Mouse (Mus musculus) left cerebral cortex, postnatal 14 days (tissue): Measurements from ENCODE around the gene Cnot1. TPM values are rescaled to one million over a fixed set of nuclear protein-coding genes. Genes with fewer than 3 reads are reported as not detected.

Experiments
- DNase-seq, 2 experiments: peaks; one replicate each; pipeline ENCODE4 v3.0.0; 2021 to 2022; ENCODE audit warnings: low spot score in 2 of 2, mixed read lengths in 1 of 2
- intact Hi-C: fragments of 180-260 bp; cut with DNase I; formaldehyde crosslinking; loops from one replicate; pipeline ENCODE4 v1.15.1; 2025
- total RNA-seq, 2 experiments: library from RNA; stranded (reverse); gene quantifications; 2 replicates each; pipeline ENCODE4 v1.2.3; 2021

Cnot1 gene
- total RNA-seq, 2 experiments from 2014 or later, result 126 to 132 TPM

DNA sequence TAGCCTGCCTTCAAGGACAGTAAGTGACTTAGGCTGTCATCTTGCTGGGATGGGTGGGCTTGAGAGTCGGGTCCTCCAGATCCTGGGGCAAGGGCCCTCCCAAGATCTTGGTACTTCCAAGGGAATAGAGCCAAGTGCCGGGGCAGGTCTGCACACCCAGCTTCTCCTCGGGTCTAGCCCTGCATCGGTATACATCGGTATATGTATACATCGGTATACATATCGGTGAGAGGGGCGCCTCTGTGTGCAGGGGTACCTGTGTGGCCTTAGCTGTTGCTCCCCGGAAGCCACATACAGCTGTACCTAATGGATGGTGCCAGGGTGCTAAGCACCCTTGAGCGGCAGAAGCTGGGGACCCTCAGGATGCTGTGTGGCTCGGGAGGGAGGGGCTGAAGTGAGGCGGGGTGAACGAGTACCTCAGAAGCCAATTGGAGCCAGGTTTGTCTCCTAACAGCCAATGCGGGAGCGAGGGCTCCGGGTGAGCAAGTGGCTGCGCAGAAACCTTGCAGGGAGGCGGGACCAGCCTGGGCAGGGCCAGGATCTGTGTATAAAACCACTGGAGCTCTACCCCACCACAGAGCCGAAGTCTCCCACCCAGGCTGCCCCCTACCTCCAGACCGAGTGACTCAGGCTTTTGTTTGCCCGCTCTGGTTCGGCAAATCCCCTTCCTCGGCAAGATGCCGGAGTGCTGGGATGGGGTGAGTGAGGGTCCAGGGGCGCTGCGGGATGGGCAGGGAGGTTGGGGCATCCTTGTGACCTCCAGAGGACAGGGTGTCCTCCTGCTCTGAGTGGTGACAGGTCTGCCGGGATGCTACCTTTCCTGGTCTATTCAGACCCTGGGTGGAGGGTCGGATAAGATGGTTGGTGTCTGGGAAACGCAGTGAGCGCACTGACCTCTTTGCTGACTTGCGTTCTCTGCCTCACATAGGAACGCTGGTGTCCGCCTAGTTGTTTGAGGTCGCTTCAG, 104.5 kb downstream of the Cnot1 start:
- intact Hi-C loops, result no loop called here
- DNase-seq, result peak; percentile 93 to 97

DNA sequence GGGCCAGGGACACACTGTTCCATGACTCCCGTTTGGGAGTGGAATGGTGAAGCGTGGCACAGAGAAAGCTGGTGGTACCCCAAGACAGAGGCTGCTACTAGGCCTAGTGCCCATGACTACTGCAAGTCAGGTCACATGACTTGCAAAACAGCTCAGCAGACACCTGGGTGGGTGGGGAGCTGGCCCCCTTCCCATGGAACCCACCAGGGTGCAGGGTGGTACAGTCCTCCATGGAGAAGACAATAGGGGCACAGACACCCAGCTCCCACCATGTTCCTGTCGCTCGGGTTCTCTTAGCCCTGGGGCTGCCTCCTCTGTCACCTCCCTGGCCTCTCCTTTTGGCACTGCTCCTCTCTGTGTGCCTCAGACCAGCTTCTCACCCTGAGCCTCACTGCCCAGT, 105.5 kb downstream of the Cnot1 start:
- DNase-seq, result no peak
- intact Hi-C loops, result no loop called here

DNA sequence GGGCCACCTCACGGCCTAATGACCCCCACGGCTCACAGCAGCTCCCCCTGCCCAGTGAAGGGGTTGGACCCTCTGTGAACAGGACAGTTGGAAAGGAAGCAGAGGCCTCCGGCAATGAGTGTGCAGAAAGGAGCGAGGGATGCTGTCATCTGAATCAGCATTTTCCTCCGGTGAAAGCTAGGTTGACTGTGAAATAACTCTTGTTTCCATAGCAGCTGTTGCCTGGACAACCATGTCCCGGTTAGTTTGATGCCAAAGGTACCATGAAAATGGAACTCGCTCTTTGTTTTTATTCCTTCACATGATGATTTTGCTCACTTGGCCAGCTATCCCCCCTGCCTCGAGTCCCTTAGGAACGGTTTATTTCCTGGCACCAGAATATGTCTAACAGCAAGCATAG, 107.0 kb downstream of the Cnot1 start:
- DNase-seq, result peak; percentile 89 to 95
- intact Hi-C loops, result no loop called here

DNA sequence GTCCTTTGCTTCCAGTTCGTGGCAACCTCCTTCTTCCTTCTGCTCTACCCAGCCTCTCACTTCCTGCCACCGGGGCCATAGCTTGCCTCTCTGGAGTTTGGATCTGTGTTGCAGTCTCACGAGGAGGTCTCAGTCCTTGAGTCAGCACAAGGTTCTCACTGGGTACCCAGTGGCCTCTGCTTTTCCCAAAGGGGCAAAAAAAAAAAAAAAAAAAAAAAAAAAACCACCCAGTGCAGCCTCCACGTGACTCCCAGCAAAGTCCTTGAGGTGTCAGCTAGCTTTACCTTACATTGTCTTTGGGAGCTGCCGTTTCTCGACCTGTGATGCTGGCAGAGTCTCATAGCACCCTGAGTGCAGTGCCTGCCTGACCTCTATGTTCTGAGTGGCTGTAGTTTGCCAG, 109.1 kb downstream of the Cnot1 start:
- DNase-seq, result no peak
- intact Hi-C loops, result loop anchor here (5.0 to 10.0 kb wide), 2 partner anchors 263 to 351 kb away; partner anchors contain the start of gene Cfap20

DNA sequence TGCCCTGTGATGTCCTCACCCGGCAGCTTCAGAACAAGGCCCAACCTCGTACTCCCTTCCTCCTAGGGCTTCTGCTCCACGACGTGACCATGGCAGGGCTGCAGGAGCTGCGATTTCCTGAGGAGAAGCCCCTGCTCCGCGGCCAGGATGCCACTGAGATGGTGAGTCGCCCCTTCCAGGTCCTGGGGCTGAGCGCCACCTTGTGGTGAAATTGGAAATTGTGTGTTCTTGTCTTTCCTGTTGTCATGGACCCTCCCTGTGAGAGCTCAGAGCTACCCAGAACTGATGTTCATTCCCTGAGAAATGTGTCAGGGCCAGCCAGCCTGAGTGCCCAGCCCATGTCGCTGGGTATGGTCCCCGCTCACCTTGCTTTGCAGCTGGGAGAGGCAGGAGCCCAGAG, 110.1 kb downstream of the Cnot1 start:
- intact Hi-C loops, result loop anchor here (2.0 to 10.0 kb wide), 3 partner anchors 96 to 350 kb away; partner anchors contain the start of gene Cfap20
- DNase-seq, result peak; percentile 92 to 94

DNA sequence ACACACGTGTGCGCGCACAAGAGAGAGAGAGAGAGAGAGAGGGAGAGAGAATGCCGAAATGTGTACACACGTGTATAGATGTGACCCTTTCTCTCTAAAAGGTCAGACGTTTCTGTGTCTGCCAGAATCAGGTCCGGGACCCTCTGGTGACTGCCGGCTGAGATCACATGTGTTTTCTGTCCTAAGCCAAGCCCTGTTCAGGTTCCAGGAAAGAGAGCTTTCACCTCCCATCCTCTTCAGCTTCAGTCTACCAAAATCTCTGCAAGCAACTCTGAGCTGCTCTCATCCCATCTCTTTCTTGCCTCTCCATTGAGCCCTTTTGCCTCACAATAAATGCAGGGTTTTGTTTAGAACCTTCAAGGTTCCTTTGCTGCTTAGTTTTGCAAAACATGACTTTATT, 110.6 kb downstream of the Cnot1 start:
- no peak for DNase-seq
- intact Hi-C loops, result loop anchor here (2.0 to 10.0 kb wide), 3 partner anchors 96 to 349 kb away; partner anchors contain the start of gene Cfap20

DNA sequence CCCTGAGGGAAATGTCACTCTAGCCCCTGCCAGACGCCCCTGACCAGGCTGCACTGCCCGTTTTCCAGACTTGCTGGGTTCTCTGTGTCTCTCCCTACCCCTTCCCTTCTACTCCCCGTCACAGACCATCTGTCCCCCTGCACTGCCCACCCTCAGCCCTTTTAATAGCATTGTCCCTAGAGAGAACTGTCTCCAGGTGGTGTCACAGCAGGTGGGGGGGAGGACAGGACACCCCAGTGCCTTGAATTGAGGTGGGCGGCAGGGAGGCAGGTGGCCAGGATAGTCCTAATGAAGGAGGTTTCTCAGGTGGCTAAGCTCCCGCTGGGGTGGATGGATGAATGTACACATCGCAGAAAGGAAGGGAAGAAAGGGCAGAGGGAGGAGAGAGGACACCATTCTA, 112.6 kb downstream of the Cnot1 start:
- intact Hi-C loops, result loop anchor here (5.0 to 10.0 kb wide), 2 partner anchors 260 to 347 kb away; partner anchors contain the start of gene Cfap20
- DNase-seq, result peak in 1 of 2 experiments; percentile 75

DNA sequence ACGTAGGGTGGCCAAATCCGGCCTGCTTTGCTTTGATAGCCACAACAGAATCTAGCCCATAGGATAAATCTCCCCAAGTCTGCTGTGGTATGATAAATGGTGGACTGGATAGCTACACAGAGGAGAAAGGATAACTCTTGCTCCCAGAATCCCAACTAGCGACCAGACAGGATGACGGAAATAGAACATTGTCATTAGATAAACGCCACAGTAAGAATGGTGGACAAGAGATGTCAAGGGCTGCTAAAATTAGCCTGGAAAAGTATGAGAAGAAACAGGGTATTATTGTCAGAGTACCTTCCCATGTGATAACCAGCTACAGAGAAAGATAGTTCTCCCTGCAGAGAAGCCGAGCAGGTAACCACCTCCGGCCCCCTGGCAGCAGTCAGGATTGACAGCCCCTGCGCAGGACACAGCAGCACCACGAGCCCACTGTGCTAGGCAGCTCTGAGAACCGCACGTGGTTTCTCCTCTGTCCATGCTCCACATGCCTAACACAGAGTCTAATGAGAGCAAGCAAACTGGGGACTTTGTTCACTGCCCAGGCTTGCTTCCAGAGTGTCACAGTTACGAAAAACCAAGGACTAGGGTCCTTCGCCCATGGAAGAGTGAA, 116.2 kb downstream of the Cnot1 start:
- no peak for DNase-seq
- intact Hi-C loops, result loop anchor here (10.0 kb wide), 1 partner anchor 256 kb away; the partner anchor contains the start of gene Cfap20

DNA sequence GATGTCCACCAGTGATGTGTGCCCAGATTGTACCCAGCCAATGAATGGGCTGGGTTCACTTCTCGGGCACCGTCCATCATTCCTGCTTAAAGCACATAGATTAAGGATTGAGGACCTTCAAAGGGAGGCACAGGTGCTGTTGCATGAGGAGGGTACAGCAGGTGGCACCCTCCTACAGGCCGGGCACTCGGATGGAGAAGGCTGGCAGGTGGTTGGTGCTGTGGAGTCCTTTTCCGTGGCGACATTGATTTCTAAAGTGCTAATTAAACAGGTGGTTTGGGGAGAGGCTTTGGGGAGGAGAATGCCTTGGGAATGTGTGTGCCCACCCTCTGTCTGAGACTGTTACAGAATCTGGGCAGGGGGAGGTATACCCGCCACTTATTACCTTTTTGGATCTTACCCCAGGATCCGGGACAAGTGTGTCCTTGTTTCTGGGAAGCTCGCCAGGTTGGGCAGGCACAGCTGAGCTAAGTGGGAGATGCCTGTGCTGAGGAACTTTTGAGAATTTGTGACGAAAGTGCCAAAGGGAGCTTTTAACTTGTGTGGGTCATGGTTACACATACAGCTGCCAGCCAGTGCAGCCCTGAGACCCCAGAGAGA, 119.1 kb downstream of the Cnot1 start:
- intact Hi-C loops, result no loop called here
- DNase-seq, result peak; percentile 76 to 90

DNA sequence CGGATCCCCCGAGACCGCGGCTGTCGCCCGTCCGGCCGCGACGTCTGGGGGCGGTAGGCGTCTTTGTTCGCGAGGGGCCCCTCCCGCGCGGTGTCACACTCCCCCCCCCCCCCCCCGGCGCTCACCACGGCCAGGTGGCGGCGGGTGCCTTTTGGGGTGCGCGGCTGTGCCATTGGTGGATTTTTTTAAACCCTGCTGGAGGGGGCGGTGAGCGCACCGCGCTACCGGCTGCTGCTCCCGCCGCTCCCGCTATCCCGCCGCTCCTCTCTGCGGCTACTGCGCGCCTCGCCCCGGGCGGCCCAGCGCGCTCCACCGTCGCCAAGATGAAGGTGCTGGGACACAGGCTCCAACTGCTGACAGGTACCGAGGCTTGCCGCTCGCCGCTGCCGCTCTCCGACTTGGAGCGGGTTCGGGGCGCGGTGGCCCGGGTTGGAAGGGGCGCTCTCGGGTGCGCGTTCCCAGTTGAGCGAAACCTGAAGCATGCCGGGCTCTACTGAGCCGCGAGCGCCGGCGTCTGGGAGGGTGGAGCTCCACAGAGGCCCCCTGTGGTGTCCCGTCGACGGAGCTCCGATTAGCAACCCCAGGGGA, 129.1 kb downstream of the Cnot1 start:
- intact Hi-C loops, result loop anchor here (5.0 kb wide), 1 partner anchor 46 kb away; the partner anchor contains the start of gene Gins3
- DNase-seq, result peak in 1 of 2 experiments; percentile 71

DNA sequence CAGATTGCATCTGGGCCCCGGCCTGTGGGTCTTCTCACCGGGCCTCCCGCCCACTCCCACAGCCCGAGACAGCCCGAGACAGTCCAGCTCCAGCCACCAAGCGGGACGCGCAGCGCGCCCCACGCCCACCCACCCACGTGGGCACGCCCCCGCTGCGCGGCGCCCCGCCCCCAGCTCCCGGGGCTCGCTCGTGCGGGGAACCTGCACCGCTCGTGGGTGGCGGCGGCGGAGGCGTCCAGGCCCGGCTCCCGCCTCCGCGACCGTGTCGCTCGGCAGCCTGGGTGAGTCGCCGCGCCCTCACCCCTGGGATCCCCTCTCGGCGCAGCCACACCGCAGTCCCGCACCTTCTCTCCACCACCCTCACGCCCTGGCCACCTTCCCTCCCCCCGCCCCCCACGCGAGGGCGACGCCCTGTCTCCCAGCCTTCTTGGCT, 129.7 kb downstream of the Cnot1 start:
- no peak for DNase-seq

DNA sequence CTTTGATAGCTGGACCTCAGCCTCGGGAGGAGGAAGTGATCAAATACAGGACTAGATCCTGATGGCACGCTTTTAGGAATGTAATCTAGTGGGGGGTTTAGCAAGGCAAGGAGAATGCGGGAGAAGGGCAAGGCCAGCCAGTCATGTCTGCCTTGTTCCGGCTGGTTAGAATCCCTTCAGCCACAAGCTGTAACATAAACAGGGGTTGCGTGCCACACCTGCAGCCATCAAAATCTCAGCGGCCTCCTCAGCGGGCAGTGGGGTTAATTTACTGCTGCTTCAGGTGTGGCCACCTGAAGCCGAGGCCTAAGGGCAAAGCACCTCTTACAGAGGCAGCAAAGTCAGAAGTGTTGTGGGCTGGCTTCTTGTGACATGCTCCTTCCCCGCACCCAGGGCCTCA, 130.6 kb downstream of the Cnot1 start, which contains the start of gene Ndrg4:
Gene Ndrg4, plus strand, starts transcription at position 350 of the 400 bp plus-strand sequence.
- intact Hi-C loops, result loop anchor here (5.0 kb wide), 1 partner anchor 44 kb away; the partner anchor contains the start of gene Gins3
- no peak for DNase-seq

More for the DNA sequence above, 129.7 kb downstream of the Cnot1 start:
- intact Hi-C loops, result loop anchor here (5.0 kb wide), 1 partner anchor 45 kb away; the partner anchor contains the start of gene Gins3

DNA sequence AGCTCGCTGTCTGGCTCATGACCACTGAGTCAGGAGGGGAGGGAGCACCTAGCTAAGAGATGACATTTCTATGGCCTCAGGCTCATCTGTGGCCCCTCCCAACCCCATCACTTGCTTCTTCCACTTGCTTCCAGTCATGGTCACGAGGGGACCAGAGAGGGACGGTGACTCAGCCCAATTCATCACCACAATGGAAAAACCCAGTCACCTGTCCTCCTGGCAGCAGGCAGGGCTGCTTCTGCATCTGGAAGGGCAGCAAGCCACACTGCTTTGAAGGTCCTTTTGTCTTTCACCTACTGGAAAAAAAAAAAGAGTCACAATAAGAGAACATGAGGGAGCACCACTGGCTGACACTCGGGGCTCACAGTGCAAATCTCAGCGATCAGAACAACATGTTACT, 134.5 kb downstream of the Cnot1 start:
- intact Hi-C loops, result no loop called here
- no peak for DNase-seq

DNA sequence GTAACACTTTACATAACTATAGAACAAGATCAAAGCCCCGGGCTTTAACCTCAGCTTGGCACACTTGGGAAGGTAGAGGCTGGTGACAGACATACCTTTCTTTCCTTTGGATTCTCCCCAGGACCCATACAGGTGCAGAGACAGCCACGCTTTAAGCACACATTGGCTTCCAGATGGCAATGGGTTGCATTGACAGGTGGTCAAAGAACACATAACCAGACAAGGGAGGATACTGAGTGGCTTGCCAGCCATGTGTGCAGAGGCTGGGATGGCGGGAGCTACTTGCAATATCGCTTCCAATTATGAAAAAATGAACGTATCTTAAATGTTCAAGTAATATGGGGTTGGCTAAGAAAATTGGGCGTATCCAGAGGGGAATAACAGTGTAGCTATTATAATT, 135.4 kb downstream of the Cnot1 start:
- intact Hi-C loops, result no loop called here
- DNase-seq, result no peak

DNA sequence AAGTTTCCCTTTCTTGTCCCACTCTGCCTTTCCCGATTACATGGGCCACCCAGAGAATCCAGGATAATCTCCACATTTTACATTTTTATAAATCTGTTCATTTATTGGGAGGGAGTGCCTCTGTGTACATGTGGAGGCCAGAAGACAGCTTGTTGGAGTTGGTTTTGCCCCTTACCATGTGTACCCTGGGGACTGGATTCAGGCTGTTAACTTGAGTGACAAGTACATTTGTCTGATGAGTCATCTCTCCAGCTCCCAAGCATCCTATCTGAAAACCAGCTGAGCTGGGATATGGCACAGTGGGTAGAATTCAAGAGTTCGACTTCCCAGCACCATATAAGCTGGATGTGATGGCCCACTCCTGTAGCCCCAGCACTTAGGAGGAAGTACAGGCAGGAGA, 137.3 kb downstream of the Cnot1 start:
- intact Hi-C loops, result no loop called here
- no peak for DNase-seq
